Mouse (Mus musculus) mouse trophoblast stem cell (cell line): ENCODE results near the gene Usp37.

ENCODE experiments used
- in situ Hi-C, 2 experiments: fragments of 300-500 bp; cut with MseI, MboI; formaldehyde crosslinking; loops; 2 replicates in 1 of 2; 3 replicates in 1 of 2; pipeline ENCODE4 v1.15.1; 2025

Usp37 gene

DNA sequence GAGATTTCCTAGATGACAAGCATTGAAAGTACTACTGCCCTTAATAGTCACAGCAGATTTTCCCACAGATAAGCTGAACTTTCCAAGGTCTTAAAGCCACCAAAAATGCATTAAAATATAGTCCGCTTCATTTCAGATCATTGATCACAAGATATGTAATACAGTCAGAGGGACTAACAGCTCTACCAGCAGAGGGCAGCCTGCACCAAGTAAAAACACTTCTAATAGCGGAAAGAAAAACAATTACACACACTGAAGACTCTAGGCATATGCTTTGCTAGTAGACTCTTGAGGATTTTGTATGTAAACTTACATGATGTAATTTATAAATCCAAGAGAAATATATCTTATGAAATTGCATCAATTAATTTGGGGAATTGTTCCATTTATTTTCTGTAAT is 83.8 kb downstream of the Usp37 start:
- in situ Hi-C loops = no loop called here

DNA sequence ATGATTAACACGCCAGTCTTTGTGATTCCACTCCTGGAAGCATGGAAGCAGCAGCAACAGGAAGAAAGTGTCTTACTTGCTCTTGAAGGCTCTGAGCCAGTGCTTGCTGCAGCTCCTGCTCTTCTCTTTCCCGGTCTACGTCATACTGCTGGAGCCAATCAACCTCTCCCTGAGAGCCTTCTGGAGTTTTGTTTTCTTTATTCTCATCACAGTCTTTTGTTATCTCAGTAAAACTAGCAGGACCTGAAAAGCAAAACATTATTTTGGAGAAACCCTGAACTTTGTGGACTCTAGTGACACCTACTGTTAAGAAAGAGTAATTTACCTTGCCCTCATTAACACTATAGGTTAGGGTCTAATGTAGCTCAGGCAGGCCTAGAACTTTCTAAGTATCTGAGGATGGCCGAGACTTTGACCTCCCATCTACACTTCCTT is 91.5 kb downstream of the Usp37 start:
- in situ Hi-C loops = no loop called here

DNA sequence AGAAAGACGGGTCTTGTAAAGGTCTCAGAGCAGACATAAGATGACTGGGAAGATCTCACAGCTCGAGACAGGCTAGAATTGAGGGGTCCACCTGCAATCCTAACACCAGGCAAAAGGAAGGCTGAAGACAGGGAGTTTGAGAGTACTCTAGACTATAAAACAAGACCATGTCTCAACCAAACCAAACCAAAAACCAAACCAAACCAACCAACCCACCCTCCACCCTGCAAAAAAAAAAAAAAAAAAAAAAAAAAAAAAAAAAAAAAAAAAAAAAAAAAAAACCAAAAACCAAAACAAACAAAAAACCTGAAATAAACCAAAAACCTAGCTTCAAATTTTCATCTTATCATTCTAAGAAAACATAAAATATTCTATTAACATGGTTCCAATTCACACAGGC is 99.5 kb downstream of the Usp37 start:
- in situ Hi-C loops = no loop called here

DNA sequence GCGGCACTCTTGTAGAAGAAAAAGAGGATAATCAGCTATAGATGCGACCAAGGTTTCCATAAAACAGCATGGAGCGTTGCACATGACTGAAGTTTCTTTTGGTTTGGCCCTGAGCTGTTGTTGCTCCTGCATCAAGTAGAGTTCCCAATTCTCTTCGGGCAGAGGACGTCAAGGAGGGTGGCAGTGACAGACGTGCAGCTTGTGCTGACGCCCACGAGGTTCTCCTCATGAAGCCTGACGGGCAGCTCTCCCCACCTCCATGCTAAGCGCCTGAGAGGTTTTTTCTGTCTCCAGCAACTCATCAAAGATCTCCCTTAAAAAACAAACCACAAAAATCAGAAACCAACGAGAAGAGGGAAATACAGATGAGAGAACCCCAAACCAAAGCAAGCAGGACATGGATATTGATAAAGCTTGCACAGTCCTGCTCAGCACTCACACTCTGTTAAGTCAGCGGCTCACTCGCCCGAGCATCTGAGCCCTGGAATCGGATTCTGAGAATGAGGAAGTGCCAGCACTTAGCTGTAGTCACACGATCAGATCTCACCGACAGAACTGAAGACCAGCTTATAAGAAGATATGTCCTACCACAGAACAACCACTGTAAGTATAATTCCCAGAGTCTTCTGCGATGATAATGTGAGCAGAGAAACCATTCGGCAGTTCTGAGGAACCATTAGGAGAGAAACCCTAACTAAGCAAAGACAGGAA is 104.8 kb downstream of the Usp37 start:
- in situ Hi-C loops = no loop called here

DNA sequence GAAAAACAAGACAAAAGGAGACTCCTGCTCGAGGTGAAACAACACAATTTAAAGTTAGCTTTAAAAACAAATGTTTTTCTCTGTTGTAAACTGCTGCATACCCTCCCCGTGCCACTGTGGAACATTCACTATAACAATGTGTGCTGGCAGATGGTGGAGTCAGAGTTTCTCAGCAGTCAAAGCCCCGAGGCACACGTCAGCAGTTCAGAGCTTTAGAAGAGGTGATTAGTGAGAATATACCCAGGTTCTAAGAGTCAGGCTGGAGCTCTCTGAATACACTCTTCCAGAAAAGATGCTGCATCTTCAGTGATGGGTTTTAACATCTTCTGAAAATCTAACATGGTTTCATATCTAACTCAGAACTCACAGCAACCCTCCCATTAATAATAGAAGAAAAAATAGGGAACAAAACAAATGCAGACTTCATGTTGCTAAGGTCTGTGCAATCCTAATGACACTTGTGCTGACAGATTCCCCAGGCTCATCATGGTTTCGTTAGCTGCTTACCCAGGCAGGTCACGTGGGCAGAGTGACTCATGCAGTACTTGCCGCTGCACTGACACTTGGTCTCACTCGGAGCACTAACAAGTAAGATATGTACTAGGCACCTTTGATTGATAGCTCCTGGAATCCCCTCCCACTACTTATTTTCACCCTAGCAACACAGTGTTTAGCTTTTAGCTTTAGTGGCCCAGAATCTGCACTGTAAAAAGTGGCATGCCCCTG is 106.2 kb downstream of the Usp37 start:
- in situ Hi-C loops = no loop called here

DNA sequence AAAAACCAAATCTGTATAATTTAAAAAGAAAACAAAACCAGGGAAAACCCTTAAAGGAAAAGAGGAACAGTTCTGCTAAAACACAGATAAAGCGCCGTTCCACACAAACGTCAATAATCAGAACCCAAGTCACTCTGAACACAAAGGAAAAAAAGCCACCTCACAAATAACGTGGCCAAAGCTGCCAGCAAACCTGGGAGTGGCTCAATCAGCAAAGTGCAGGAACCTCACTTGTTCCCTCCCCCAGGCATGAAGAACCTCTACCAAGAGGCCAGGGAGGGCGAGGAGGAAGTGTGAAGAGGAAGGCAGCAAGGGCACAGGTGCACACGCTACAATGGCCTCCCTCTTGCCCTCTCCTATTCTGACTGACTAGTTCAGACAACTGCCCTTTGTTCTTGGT is 108.5 kb downstream of the Usp37 start:
- in situ Hi-C loops = no loop called here

DNA sequence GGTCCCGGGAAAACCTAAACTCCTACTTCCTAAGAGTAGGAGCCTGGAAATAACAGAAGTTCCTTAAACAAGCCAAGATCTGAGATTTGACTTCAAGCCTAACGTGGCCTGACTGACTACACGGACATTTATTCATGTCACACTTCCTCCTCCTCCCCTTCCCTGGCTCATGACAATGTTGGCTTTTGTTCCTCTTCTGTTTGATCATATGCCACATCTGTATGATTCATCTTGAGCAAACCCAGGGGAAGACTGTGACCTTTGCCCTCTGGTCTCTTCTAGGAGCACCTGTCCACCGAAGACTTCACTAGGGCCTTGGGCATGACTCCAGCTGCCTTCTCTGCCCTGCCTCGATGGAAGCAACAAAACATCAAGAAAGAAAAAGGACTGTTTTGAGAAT is 109.5 kb downstream of the Usp37 start:
- in situ Hi-C loops = no loop called here

DNA sequence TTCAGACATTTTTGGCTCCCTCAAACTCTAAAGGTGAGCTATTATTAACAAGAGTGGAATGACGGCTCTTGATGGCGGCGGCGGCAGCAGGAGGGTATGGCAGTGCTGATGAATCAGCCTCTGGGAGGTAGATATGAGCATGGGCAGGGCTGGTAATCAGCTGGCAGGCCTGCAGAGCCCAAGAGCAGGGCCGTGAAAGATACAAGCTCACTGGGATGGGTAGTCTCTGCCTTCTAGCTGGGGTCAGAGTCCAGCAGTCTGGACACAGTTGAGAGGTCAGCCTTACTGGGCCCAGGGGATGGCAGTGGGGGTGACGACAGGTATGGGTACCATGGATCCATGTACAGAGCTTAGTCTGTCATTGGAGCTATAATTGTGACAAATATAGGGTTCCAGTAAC is 110.9 kb downstream of the Usp37 start:
- in situ Hi-C loops = no loop called here

DNA sequence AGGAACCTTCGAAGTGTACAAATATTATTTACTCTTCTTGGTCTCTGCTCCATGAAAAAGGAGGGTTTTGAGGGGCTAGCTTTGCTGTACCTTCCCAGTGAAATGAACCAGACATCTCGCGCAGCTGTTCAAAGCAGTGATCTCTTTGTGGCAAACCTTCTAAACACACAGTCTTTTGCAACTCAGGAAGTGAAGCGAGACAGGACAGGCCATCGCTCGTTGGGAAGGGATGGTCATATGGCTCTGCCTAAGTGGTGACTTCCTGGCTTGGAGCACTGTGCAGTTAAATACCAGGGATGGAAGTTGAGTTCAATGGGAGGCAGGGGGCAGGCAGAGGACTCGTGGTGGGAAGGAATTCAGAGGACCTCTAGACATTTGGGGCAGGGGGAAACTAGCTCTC is 118.2 kb downstream of the Usp37 start:
- in situ Hi-C loops = no loop called here

DNA sequence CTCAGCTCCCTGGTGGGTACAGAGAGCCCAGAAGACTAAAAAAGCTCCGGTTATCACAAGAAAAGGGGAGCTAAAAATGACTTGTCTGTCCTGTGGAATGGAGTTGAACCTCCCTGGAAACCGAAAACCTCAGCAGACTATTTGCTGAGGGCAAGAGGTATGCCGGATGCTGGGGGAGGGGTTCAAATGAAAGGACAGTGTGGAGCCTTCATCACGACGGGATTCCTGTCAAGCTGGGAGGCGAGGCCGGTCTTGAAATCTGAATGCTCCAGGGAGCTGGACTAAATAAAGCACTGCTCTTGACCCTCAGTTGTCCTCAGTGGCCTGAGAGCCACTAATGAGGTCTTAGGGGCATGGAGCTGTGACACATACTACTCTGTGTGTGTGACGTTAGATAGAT is 120.9 kb downstream of the Usp37 start:
- in situ Hi-C loops = no loop called here

DNA sequence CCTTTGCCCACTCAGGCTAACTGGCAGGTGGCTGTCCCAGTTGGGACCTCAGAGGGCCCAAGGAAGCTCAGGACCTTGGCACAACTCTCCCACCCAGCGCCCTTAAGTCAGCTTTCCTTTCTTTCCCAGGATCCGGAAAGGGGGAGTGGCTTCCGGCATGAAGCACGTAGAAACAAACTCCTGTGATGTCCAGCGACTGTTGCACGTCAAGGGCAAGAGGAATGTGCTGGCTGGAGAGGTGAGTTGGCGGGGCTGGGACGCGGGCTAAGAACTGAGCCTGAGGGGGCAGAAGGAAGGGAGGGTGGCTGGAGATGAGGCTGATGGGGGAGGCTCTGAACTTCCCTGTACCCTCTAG is 124.7 kb downstream of the Usp37 start:
- in situ Hi-C loops = no loop called here

DNA sequence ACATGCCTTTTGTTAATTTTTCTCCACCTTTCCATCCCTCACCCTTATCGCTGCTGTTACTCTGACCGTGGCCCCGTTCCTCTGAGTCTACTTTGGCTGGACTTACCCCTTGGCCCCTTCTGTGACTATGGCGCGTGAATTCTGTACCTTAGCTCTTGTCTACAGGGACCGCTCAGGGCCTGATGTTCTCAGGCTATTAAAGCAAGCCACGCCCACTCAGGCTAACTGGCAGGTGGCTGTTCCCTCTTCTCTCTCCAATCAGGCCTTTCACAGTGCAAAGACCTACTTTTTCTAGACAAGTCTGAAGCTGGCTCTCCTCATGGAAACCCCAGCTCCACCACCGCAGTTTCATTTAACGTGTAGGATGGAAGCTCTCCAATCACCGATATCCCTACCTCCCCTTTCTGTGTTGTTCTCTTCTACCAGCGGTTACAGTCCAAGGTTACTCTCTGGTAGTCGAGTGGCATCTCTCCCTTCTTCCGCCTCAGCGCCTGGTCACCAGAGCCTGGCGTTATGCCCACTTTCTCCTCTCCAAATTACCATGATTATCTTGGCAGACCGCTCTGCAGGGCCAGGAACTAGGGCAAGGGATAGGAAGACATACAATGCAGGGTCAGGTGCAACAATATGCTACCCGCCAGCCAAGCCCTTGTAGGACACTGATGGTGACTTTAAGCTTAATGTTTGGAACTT is 125.2 kb downstream of the Usp37 start:
- in situ Hi-C loops = no loop called here

DNA sequence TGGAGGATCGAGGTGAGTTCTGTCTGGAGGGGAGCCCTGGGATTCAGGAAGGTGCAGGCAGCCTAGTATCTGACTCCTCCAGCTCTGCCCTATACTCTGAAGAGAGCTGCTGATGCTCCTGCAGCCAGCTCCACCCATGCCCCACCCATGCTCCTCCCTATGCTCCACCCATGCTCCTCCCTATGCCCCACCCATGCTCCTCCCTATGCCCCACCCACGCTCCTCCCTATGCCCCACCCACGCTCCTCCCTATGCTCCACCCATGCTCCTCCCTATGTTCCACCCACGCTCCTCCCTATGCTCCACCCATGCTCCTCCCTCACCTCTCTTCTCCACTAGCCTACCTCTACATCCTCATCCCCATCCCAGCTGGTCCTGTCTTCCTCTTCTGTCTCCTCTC is 128.9 kb downstream of the Usp37 start:
- in situ Hi-C loops = no loop called here

DNA sequence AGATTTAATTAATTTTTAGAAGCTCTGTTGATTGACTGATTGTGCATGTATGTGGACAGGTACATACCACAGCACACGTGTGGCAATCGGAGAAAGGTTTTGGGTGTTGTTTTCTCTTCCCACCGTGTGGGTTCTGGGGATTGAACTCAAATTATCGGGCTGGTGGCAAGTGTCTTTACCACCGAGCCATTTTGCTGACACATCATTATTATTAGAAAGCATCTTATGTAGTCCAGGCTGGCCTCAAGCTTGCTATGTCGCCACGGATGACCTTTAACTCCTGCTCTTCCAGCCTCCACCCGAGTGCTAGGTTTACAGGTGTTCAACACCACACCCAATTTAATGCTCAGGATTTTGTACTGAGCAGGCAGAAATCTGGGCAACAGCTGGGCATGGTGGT is 131.4 kb downstream of the Usp37 start:
- in situ Hi-C loops = no loop called here

DNA sequence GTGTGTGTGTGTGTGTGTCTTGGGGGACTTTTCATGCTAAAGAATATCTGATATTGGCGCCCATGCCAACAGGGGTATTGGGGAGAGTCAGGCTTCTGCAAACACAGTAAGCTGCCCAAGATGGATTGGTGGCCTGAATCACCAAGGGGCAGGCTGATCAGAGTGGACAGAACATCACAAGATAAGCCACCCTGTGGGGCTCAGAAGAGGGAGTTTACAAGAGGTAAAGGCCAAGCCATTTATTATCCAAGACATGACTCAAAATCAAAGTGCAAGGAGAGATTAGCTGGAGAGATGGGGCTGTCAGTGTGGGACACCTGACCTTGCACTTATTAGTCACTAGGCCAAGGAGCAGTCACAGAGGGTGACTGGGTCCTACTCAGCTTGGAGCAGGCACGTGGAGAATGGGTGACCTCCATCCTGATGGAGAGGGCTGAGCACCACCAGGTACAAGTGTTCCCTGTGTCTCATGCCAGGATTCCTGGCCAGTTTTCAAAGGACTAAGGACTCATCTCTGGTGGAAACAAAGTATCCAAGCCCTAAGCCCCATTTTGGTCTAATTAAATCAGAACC is 132.2 kb downstream of the Usp37 start:
- in situ Hi-C loops = no loop called here

DNA sequence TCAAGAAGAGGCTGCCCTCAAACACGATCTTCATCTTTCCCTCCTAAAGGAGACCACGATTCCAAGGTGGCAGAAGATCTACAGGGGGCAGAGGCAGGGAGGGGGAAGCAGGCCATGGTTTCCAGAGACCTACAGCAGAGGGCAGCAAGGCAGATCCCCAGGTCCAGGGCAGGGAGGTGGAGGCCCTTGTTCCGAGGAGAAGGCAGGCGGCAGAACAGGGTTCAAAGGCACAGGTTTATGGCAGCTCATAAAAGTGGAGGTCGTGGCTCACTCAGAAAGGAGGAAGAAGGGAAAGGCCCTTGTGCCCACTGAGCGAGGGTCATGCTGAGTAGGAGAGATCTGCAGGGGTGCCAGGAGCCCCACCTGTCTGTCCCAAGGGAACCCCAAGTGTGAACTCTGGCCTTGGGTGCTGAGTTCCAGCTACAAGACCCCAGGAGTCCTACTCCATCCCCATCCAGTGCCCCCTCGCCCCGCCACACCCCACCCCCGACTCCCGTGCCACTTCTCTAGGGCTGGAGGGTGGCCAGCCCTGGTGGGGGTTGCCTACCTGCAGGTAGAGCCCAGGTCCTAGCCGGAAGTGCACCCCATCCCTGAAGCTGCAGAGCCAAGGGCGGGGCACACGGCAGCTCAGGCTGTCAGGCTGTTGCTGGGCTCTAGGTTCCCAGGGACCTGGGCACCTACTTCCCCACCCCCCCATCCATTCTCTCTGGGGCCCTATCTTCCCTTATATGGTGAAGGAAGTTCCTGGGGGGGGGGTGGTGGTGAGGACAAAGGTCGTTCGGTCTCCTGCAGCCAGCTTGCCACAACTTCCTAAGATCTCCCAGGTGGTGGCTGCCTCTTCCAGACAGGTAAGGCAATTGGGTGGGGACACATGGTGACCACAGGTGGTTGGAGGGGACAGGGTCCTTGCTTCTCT is 135.2 kb downstream of the Usp37 start, which contains the start of gene Vil1:
Gene Vil1 (plus strand): TSS at position 788 of the 916 bp plus-strand sequence.
- in situ Hi-C loops = no loop called here

DNA sequence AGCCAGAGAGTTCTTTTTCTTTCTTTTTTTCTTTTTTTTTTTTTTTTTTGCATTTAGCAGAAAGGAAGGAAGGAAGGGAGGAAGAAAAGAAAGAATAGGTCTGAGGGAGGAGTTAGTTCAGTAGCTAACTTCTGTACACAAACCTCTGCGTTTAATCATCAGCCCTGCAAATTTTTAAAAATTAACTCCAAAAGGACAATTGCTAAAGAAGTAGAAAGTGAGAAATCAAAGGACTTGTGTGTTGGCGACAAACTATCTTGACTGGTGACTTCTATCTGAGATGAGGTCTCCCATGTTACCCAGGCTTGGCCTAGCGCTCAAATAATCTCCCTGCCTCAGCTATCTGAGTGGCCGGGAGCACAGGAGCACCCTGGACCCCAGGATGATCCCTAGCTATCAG is 139.9 kb downstream of the Usp37 start:
- in situ Hi-C loops = no loop called here

DNA sequence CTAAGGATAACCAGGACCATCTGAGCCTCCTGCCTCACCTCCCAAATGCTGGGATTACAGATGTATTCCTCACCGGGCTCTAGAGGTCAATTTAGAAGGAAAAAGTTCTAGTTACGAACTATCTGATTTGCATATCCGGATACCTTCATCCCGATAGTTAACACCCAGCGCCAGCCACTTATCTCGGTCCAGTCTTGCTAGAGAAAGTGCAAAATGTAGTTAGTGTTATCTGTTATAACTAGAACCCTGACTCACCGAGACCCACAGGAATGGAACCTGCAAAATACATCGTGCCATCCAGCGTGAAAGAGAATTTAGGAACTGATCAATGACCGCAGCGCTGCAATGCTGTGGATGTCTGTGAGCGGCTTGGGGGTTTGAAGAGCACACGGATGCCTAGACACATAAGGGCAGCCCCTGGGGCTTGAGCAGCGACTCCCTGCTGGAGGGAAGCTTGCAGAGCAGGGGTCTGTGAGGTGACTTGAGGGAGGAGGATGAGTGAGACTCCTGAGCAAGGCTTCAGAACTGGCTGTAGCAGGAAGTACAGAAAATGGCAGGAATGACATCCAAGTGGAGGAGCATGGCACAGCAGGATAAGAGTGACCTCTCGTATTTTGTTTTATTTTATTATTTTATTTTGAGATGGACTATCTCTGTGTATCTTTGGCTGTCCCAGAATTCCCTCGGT is 142.9 kb downstream of the Usp37 start:
- in situ Hi-C loops = no loop called here

DNA sequence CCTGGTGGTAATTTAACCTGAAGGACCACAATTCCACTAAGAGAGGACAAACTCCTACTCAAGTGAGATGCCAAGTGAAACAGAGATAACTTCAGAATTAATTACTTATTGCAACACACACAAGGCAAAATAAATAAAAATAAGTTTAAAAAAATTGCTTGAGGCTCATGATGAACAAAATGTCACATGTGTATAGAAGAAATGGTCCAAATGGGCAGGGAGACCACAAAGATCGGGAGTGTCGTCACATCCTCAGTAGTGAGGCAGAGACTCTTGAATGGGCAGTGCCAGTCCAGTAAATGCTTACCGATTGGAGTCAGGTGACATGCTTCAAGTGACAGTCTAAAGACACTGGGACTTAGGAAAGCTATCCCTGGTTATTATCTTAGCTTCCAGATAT is 143.6 kb downstream of the Usp37 start:
- in situ Hi-C loops = no loop called here

DNA sequence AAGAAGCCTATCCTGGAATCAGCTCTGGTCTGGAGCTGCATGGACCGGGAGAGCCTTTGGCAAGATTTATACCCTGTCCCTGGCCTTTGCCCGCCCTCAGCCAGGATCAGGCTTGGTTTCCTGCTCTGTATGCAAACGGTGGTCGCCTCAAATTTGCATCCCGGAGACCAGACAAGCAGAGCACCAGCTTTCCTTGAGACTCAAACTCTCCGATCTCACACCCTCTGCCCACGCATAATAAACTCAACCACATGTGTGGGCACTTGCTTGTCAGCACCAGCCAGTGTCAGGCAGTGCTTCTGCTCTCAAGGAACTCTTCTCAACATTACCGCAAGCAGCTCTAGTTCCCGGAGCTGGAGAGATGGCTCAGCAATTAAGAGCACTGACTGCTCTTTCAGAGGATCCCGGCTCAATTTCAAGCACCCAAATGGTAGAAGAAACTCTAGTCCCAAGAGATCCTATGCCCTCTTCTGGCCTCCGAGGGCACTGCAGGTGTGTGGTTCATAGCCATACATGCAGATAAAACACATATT is 146.1 kb downstream of the Usp37 start:
- in situ Hi-C loops = no loop called here
